Mouse (Mus musculus) midbrain, postnatal 0 days (tissue): ENCODE measurements at regions not wholly inside any gene's neighbourhood (a gene's known extent, or its start where the extent isn't known, plus 50 kb on each side); places are given as distances from the start of the nearest gene placed in this dataset.

Experiments
- ATAC-seq: fragments of 200-750 bp; cut with Nextera tagmentation; 2 replicates; pipeline ENCODE4 v1.8.0; 2017; ENCODE audit warnings: moderate number of reproducible peaks, mild to moderate bottlenecking, moderate TSS enrichment, moderate library complexity; ENCODE audit not compliant: low FRiP score
- DNase-seq: peaks from one replicate; pipeline ENCODE4 v3.0.0-alpha.2; 2015; ENCODE audit warnings: low spot score
- H3K27ac ChIP-seq: fragments of 300-500 bp; sonication (generic); 2 replicates; pipeline ENCODE4 v1.5.1; 2014; ENCODE audit warnings: low read depth, mild to moderate bottlenecking, low read length, mixed read lengths
- H3K27me3 ChIP-seq: fragments of 300-500 bp; sonication (generic); 2 replicates; pipeline ENCODE4 v1.6.1; 2014; ENCODE audit warnings: low read length, control low read depth, mixed read lengths; ENCODE audit not compliant: insufficient read depth
- H3K36me3 ChIP-seq: fragments of 300-500 bp; sonication (generic); 2 replicates; pipeline ENCODE4 v1.6.1; 2014; ENCODE audit warnings: low read length, control low read depth, mixed read lengths; ENCODE audit not compliant: insufficient read depth
- H3K4me1 ChIP-seq: fragments of 300-500 bp; sonication (generic); 2 replicates; pipeline ENCODE4 v1.6.1; 2014; ENCODE audit warnings: mild to moderate bottlenecking, control low read depth, antibody characterized with exemption, low read length, mixed read lengths; ENCODE audit not compliant: insufficient read depth
- H3K4me2 ChIP-seq: fragments of 300-500 bp; sonication (generic); 2 replicates; pipeline ENCODE4 v1.6.1; 2014; ENCODE audit warnings: low read depth, mild to moderate bottlenecking, low read length, mixed read lengths; ENCODE audit not compliant: poor library complexity, severe bottlenecking
- H3K4me3 ChIP-seq: fragments of 300-500 bp; sonication (generic); 2 replicates; pipeline ENCODE4 v1.5.1; 2014; ENCODE audit warnings: low read depth, mild to moderate bottlenecking, low read length, moderate library complexity
- H3K9ac ChIP-seq: fragments of 300-500 bp; sonication (generic); replicated peaks from 2 replicates; pipeline ENCODE4 v1.6.1; 2014; ENCODE audit warnings: mild to moderate bottlenecking, low read length, moderate library complexity, mixed read lengths; ENCODE audit not compliant: poor library complexity, severe bottlenecking
- H3K9me3 ChIP-seq: fragments of 300-500 bp; sonication (generic); 2 replicates; pipeline ENCODE4 v1.6.1; 2016; ENCODE audit warnings: low read length, control low read depth
- CTCF ChIP-seq: IDR thresholded peaks from 2 replicates; pipeline ENCODE4 v1.5.1; 2016; ENCODE audit warnings: antibody characterized with exemption, mild to moderate bottlenecking
- WGBS: fragments of 180-500 bp; shearing (Covaris S2); extraction: QIAGEN DNeasy Blood & Tissue Kit; methylation state at CpG from one replicate; pipeline ENCODE4 v1.1.7; 2014; 5-methylcytosine and 5-hydroxymethylcytosine counted together

- Histone ChIP-seq H3K9me3 (no peaks in the 10 kb centered on the region), H3K4me3 (no peak overlapping the region), H3K4me2 (no peak overlapping the region), H3K4me1 (no peaks in the 10 kb centered on the region), H3K27me3 (no peaks in the 10 kb centered on the region), H3K36me3 (no peaks in the 10 kb centered on the region), H3K9ac (no peak overlapping the region), H3K27ac (no peak overlapping the region)
- DNase-seq: no peak
- TF ChIP-seq CTCF: no peak
- WGBS: 90% methylated on average over 2 of the region's 2 CpGs
- no peak for ATAC-seq
Observed at GRCm38 (mm10) chr19:20123546-20124195, 267.1 kb downstream of the Anxa1 start.

DNA sequence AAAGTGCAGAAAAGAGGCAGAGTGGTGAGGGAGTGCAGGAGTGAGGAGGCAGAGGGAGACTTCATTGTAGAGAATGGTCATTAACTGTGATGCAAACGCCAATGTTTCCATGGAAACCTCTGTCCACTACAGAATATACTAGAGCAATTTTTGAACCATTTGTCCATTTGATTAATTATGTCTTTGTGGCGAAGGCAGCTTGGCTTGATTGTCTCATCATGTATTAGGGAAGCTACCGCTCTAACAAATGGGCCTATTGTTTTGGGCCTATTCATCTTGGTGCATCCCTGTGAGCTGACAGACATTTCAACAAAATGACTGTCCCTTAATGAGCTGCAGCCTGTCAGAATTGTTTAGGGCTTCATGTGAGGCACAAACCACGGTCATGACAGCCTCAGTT is 268.3 kb downstream of the Anxa1 start:
- no peak overlapping the region for H3K4me3 ChIP-seq
- no peak overlapping the region for H3K9ac ChIP-seq
- H3K9me3 ChIP-seq: no peaks in the 10 kb centered on the region
- TF ChIP-seq CTCF: no peak
- H3K4me1 ChIP-seq: no peaks in the 10 kb centered on the region
- no peak overlapping the region for H3K4me2 ChIP-seq
- no peaks in the 10 kb centered on the region for H3K36me3 ChIP-seq
- H3K27me3 ChIP-seq: no peaks in the 10 kb centered on the region
- 22% methylated on average over 4 of the region's 4 CpGs for WGBS
- DNase-seq (peak; percentile 76), ATAC-seq (peak; percentile 58; the same call in 1 of the 2 replicates)
- no peak overlapping the region for H3K27ac ChIP-seq

GRCm38 (mm10) chr19:20114237-20114636 is 276.5 kb downstream of the Anxa1 start:
- Histone ChIP-seq H3K27ac (no peak overlapping the region), H3K9me3 (no peaks in the 10 kb centered on the region), H3K4me2 (no peak overlapping the region), H3K4me1 (no peaks in the 10 kb centered on the region), H3K4me3 (no peak overlapping the region), H3K27me3 (no peaks in the 10 kb centered on the region), H3K9ac (no peak overlapping the region), H3K36me3 (no peaks in the 10 kb centered on the region)
- WGBS: 90% methylated on average over 3 of the region's 3 CpGs
- DNase-seq (no peak), ATAC-seq (no peak)
- TF ChIP-seq CTCF: no peak
